8 mouse cellular contexts compared by ENCODE assay signal in the genomic region with DNA sequence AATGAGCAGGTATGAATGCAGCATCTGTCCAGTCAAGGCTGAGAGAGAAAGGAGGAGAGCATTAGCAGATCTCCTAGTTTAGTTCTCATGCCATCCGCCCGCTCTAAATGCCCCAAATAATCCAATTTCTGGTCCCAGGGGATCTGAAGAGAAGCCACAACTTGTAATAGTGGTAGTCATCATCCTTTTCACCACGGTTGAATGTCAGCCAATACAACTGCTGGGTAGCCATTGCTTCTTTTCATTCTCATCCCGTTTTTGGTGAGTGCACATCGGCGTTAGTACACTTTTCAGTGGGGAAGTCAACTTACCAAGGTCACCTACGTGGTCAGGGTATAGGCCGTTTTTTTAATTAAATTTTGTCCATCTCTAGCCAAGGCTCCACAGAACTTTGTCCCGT. TPM values are rescaled to one million over a fixed set of nuclear protein-coding genes. Genes with fewer than 3 reads are reported as not detected.
DNase-seq lines count a peak whose midpoint lies in the region; ATAC-seq and TF ChIP-seq lines count a peak whose summit lies in the region.

No protein-coding gene starts in this region.

- no peak overlapping the region for H3K27ac ChIP-seq in CH12.LX (ENCODE audit: insufficient read depth, low read depth)
- no peak overlapping the region for H3K27ac ChIP-seq in forebrain, embryonic 11.5 days (ENCODE audit: low read depth, low read length)
- H3K27ac ChIP-seq in liver, embryonic 12.5 days, result peak overlapping the region; percentile 78; the same call in 1 of the 2 replicates

- DNase-seq in heart, adult 11 months, result peak; percentile 77
- DNase-seq in heart, adult 18-20 months, result no peak
- peak; percentile 37 for DNase-seq in CH12.LX (ENCODE audit: extremely low read depth)
- no peak for DNase-seq in forebrain, embryonic 11.5 days (ENCODE audit: low spot score)
- no peak for DNase-seq in adrenal gland, postnatal 36 days
- DNase-seq in right cerebral cortex, postnatal 14 days, result no peak
- DNase-seq in left cerebral cortex, postnatal 36 days (ENCODE audit: low spot score in 2 of 2), result no peak

- dilution Hi-C loops in CH12.LX (cut with MboI; ENCODE audit: extremely low pct_ligation_motif_present, extremely low pct_unique_long_range_greater_than_20kb, low sequenced_read_pairs), result no loop called here

- no peak for TF ChIP-seq CTCF in CH12.LX (conservative IDR thresholded peaks at IDR 0.05 in 1 of 2, IDR thresholded peaks at IDR 0.05 in 1 of 2; ENCODE audit: low read depth in 2 of 2, low read length in 2 of 2)

- peaks cover 2 to 39% of the 10 kb centered on the region in 2 experiments; a peak in 3 of 4 replicates for H3K4me1 ChIP-seq in CH12.LX (ENCODE audit: control insufficient read depth in 1 of 2, insufficient read depth in 2 of 2)
- peaks cover 5% of the 10 kb centered on the region; the same call in 1 of the 2 replicates for H3K4me1 ChIP-seq in forebrain, embryonic 11.5 days (replicated peaks; ENCODE audit: control insufficient read depth, insufficient read depth, low read length)
- peaks cover 16% of the 10 kb centered on the region for H3K4me1 ChIP-seq in liver, embryonic 12.5 days

- no peaks in the 10 kb centered on the region for H3K9me3 ChIP-seq in CH12.LX (replicated peaks; ENCODE audit: low read length)
- H3K9me3 ChIP-seq in forebrain, embryonic 11.5 days (ENCODE audit: control insufficient read depth, low read length), result no peaks in the 10 kb centered on the region
- no peaks in the 10 kb centered on the region for H3K9me3 ChIP-seq in liver, embryonic 12.5 days (replicated peaks)

- TF ChIP-seq EP300 in CH12.LX (IDR thresholded peaks at IDR 0.05; ENCODE audit: low read length), result no peak

- peak overlapping the region; percentile 77 for H3K9ac ChIP-seq in CH12.LX (ENCODE audit: insufficient read depth, low read depth)
- peak overlapping the region; percentile 90 for H3K9ac ChIP-seq in forebrain, embryonic 11.5 days (ENCODE audit: low read length)
- H3K9ac ChIP-seq in liver, embryonic 12.5 days, result peak overlapping the region; percentile 86

- no peaks in the 10 kb centered on the region for H3K79me2 ChIP-seq in CH12.LX (replicated peaks; ENCODE audit: control insufficient read depth, extremely low read depth, insufficient read depth, poor library complexity, severe bottlenecking)

- intact Hi-C loops in left cerebral cortex, postnatal 36 days (cut with DNase I), result no loop called here

- in situ Hi-C loops in CH12.LX (cut with MboI; ENCODE audit: low pct_ligation_motif_present, low pct_unique_long_range_greater_than_20kb, low sequenced_read_pairs), result no loop called here

- peak overlapping the region; percentile 63 for H3K4me2 ChIP-seq in CH12.LX (ENCODE audit: insufficient read depth, low read depth, poor library complexity, severe bottlenecking)
- peak overlapping the region; percentile 49 for H3K4me2 ChIP-seq in forebrain, embryonic 11.5 days (ENCODE audit: low read depth, low read length, severe bottlenecking)
- peak overlapping the region; percentile 78 for H3K4me2 ChIP-seq in liver, embryonic 12.5 days

- TF ChIP-seq RAD21 in CH12.LX (IDR thresholded peaks at IDR 0.05; ENCODE audit: low read depth, low read length), result no peak

- H3K36me3 ChIP-seq in CH12.LX (replicated peaks in 1 of 2; ENCODE audit: control insufficient read depth in 1 of 2, insufficient read depth in 1 of 2, low read length in 1 of 2), result peaks cover 0 to 19% of the 10 kb centered on the region in 2 experiments
- H3K36me3 ChIP-seq in forebrain, embryonic 11.5 days (ENCODE audit: control insufficient read depth, insufficient read depth, low read length), result no peaks in the 10 kb centered on the region
- H3K36me3 ChIP-seq in liver, embryonic 12.5 days, result peaks cover 6% of the 10 kb centered on the region; the same call in 1 of the 2 replicates

- 20% methylated on average over 9 of the region's 9 CpGs for WGBS in forebrain, embryonic 11.5 days
- WGBS in liver, embryonic 12.5 days (ENCODE audit: insufficient replicate concordance), result 28% methylated on average over 9 of the region's 9 CpGs

- H3K4me3 ChIP-seq in CH12.LX (replicated peaks in 1 of 3; ENCODE audit: low read depth in 2 of 3, low read length in 2 of 3, poor library complexity in 1 of 3), result peak overlapping the region; percentile 76 to 92 (median 88)
- peak overlapping the region; percentile 80 for H3K4me3 ChIP-seq in forebrain, embryonic 11.5 days (ENCODE audit: low read depth, low read length)
- peak overlapping the region; percentile 80 for H3K4me3 ChIP-seq in liver, embryonic 12.5 days

- no peak for TF ChIP-seq POLR2A in CH12.LX (IDR thresholded peaks at IDR 0.05; ENCODE audit: low read depth, low read length)

- ATAC-seq in forebrain, embryonic 11.5 days (replicated peaks; ENCODE audit: low FRiP score), result no peak; the same call in 1 of the 2 replicates
- ATAC-seq in liver, embryonic 12.5 days, result no peak

- H3K27me3 ChIP-seq in CH12.LX (replicated peaks), result no peaks in the 10 kb centered on the region
- no peaks in the 10 kb centered on the region for H3K27me3 ChIP-seq in forebrain, embryonic 11.5 days (ENCODE audit: control insufficient read depth, insufficient read depth, low read length)
- no peaks in the 10 kb centered on the region for H3K27me3 ChIP-seq in liver, embryonic 12.5 days (replicated peaks)

TF ChIP-seq in CH12.LX, 34 proteins besides CTCF, POLR2A, EP300 and RAD21:
- TF ChIP-seq BHLHE40 (IDR thresholded peaks at IDR 0.05; ENCODE audit: low read depth, low read length), result 0 out of 2 replicates have a peak, but pooled peaks have one; percentile 13
- TF ChIP-seq RCOR1 (conservative IDR thresholded peaks at IDR 0.05; ENCODE audit: low read depth, low read length), result no peak

RNA-seq across cellular contexts. Expression of gene Cdk5rap2, which starts 0.8 kb away (rescaled TPM):
- total RNA-seq in heart, adult 18-20 months (2021), result 1 to 10 TPM; 4.2 to 5.5 TPM
- total RNA-seq in CH12.LX (2012; rRNA removed), result 15.9 and 17.2 TPM in 2 replicates
- total RNA-seq in CH12.LX (2014; rRNA removed), result 10.2 and 12.1 TPM in 2 replicates
- polyA plus RNA-seq in CH12.LX (2012; ENCODE audit: insufficient read length, low read depth), result 24.5 and 26.3 TPM in 2 replicates
- polyA plus RNA-seq in forebrain, embryonic 11.5 days (2014; fragmentation: Nextera tagmentation; extraction: Ambion mirVana), result 25.6 and 26.1 TPM in 2 replicates
- 11.7 and 12.3 TPM in 2 replicates for polyA plus RNA-seq in liver, embryonic 12.5 days (2016; fragmentation: Nextera tagmentation; extraction: Ambion mirVana)
- total RNA-seq in adrenal gland, postnatal 36 days (2021), result 10 to 100 TPM; 16.1 to 29.9 TPM
- total RNA-seq in left cerebral cortex, postnatal 36 days (2021), result 10 to 100 TPM in 1 of 2 experiments, 1 to 10 TPM in 1; 6.8 to 10.0 TPM

Comparison
In these comparisons a context has a peak if more than half of its experiments do, and no peak if none do; other contexts are left out.
1. DNase-seq: peak in heart, adult 11 months (single experiment) and CH12.LX (single experiment); none in heart, adult 18-20 months (0 of 2), forebrain, embryonic 11.5 days (single experiment), adrenal gland, postnatal 36 days (0 of 2), right cerebral cortex, postnatal 14 days (single experiment) and left cerebral cortex, postnatal 36 days (0 of 2).
2. Peak in every context shown above with its lines, with median percentiles within 50 percentile points of each other: H3K4me2 ChIP-seq, H3K4me3 ChIP-seq and H3K9ac ChIP-seq.